Mouse (Mus musculus) left cerebral cortex, adult 8-10 months (tissue): ENCODE measurements at regions not wholly inside any gene's neighbourhood (a gene's known extent, or its start where the extent isn't known, plus 50 kb on each side); places are given as distances from the start of the nearest gene placed in this dataset.
"Not testable (repeated sequence)": the region's sequence is repeated elsewhere in the genome, so short reads cannot be mapped to it uniquely, and the experiment has no call there.

Experiments
- DNase-seq, 2 experiments: peaks; one replicate each; pipeline ENCODE4 v3.0.0; 2022; ENCODE audit warnings: low spot score in 2 of 2

DNA sequence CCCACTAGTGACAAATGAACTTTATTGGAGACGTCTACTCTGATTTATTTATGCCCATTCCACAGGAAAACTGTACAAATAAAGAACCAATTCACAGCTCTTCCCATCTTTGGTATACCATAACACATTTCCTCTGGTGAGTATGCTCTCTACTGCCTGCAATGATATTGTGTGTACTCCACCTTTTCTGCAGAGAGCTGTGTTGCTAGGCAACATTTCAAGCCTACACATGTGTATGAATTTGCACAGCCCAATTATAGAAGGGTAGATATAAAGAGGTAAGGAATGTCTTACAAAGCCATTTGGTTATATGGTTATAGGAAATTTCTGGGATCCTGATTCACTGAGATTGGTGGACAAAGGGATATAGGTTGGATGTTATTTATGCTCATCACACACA is 227.4 kb downstream of the 4931408C20Rik start:
- no peak for DNase-seq

- peak in 1 of 2 experiments; percentile 6 for DNase-seq
These were observed 260.9 kb downstream of the 4931408C20Rik start for GRCm38 (mm10) chr1:26426383-26426782.

DNA sequence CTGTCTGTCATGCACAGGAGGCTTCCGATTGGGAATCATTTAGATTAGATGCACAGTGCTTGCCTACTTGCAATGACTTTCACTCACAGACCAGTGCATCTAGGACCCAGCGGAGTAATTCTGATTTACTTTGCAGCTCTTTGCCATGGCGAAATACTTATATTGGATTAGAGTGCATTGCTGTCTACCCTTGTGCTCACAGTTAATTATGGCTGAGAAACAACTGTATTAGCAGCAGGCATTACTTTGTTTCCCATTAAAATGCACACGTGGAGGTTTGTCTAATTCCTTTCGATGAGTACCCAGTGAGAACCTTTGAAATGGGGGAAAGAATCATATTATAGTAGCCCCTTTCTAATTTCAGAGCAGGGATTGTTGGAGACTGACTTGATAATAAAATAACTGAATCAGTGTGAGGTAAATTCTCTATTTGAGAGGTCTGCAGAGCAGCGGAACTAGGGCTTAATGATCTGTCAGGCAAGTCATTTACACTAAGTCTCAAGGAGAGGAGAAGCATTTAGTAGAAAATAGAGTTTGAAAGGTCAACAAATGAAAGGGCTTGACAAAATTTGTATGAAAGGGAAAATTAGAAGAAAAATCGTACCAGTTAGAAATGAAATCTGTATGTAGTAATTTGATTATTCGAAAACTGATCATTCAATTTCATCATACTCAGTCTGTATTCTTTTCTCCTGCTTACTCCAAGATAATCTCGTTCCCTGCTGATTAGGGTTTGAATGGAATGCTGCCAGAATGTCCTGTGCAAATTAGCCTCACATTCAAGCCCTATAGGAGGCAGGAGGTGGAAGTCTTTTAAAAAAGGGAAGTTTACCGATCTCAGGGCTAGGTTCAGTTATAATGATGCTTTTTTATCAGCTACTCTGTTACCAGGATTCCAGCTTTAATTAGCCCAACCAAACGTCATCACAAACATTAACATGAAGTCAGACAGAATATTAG is 299.0 kb downstream of the 4931408C20Rik start:
- no peak for DNase-seq

DNA sequence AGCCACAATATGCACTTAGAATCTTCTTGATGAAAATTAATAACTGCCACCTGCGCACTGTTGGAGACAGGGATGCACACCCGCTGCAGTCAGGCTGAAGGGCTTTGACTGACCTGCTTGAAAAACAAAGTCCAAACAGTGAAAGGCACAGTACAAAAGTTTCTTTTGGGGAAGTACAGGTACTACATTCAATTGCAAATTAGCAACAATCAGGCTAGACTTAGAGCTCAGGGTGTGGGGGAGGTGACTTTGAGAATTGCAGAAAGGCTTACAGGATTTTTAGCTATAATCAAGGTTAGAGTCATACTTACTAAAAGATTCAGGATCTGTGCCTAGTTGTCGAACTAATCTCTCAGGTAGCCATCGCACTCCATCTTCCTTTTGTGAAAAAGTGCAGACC is 346.7 kb downstream of the 4931408C20Rik start:
- DNase-seq, result no peak

GRCm38 (mm10) chr1:26339876-26340275 is 347.4 kb downstream of the 4931408C20Rik start:
- not testable (repeated sequence) for DNase-seq

DNA sequence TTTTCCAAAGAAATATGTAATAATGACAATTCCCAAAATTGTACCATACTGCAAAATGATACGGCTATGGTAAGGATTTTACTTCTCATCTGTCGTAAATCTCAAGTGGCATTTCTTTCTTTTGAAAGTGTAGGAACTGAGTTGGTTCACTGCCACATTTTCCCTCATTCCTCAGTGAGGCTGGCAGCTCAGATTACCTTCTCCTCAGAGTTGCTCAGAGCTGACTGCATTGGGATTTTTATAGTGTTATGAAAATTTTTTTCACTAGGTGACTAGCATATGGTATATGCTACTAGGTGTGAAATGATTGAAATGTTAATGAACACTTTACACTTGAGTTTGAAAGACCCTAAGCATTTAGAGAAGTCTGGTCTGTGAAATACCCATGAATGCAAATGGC is 397.7 kb downstream of the 4931408C20Rik start:
- DNase-seq, result no peak

- peak in 1 of 2 experiments; percentile 20 for DNase-seq
These were observed 404.2 kb downstream of the 4931408C20Rik start for GRCm38 (mm10) chr1:26282885-26283613.

DNA sequence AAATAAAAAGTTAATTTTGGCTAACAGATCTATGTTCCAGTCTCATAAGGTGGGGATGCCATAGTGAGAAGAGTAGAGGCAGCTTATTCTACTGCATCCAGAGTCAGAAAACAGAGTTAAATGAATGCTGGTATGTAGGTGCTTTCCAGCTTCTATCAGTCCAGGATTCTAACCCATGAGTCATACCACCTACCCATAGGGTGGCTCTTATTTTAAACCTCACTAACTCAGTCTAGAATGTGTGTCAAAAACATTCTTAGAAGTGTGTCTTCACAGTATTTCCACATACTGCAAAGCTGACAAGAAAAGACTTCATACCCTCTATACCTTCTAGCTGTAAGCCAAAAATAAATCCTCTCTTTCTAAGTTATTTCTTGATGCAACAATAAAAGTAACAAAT is 410.7 kb downstream of the 4931408C20Rik start:
- no peak for DNase-seq

- no peak for DNase-seq
These were observed 413.8 kb upstream of the Adgrb3 start for GRCm38 (mm10) chr1:26243351-26243750.

DNA sequence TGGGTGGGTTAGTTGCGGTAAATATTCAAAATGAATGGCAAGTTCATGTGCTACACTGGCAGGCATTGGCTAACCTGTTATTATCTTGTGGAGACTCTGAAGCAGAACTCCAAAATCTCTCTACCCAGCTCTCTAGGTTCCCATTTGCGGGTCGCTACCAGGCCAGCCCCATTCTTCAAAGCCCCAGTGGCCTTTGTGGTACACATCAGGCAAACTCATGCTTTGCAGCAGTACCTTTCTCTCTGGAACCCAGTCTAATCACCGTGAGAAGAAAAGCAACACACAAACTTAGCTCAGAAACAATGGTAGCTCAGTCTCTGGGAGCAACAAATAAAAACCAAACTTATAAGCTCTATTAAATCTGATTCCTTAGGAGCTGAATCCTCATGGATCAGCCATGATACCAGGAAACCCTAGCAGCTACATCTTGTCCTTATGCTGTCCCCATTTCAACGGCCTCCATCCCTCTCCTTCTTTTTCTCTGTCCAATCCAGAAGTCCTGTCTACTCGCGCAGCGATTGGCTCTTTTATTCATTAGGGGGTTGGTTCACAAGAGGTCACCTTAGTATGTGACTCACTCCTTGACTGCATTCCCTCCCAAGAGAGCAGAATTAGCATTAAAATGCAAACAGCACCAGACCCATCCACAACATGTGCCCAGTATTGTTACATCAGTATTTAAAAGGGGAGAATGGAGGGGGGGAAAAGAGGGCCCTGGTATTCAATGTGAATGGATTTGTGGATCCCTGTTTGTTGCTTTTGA is 400.0 kb upstream of the Adgrb3 start:
- no peak for DNase-seq

DNA sequence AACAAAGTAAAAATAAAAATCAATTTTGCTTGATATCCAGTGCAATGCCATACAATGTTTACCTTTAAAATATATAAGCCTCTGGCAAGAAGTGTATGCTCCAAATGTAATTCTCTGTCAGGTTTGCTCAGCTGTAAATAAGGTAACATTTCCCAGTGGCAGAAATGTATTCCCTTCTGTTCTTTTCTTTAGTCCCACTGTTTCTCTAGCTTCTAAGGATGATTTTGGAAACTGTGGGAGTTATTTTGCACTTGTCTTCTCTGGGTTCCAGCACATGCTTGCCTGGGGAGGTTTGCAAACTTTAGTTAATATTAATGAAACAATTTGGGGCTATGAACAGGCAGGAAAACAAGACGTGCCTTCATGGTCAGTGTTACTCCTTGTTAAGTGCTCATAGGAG is 374.9 kb upstream of the Adgrb3 start:
- DNase-seq, result no peak
